Mouse (Mus musculus) stomach, postnatal 0 days (tissue): ENCODE measurements at regions not wholly inside any gene's neighbourhood (a gene's known extent, or its start where the extent isn't known, plus 50 kb on each side); places are given as distances from the start of the nearest gene placed in this dataset.

Source experiments
- ATAC-seq: fragments of 200-750 bp; cut with Nextera tagmentation; 2 replicates; pipeline ENCODE4 v1.8.0; 2017; ENCODE audit not compliant: low FRiP score, low TSS enrichment
- DNase-seq: peaks from one replicate; pipeline ENCODE4 v3.0.0-alpha.2; 2016; ENCODE audit warnings: low spot score
- H3K27ac ChIP-seq: fragments of 300-500 bp; sonication (generic); replicated peaks from 2 replicates; pipeline ENCODE4 v1.5.1; 2014; ENCODE audit warnings: mild to moderate bottlenecking, control low read depth
- H3K27me3 ChIP-seq: fragments of 300-500 bp; sonication (generic); 2 replicates; pipeline ENCODE4 v1.6.1; 2014; ENCODE audit warnings: low read length; ENCODE audit not compliant: control insufficient read depth, insufficient read depth
- H3K36me3 ChIP-seq: fragments of 300-500 bp; sonication (generic); 2 replicates; pipeline ENCODE4 v1.6.1; 2014; ENCODE audit warnings: low read length, mixed read lengths; ENCODE audit not compliant: control insufficient read depth, insufficient read depth
- H3K4me1 ChIP-seq: fragments of 300-500 bp; sonication (generic); replicated peaks from 2 replicates; pipeline ENCODE4 v1.6.1; 2014; ENCODE audit warnings: antibody characterized with exemption; ENCODE audit not compliant: control insufficient read depth, insufficient read depth
- H3K4me2 ChIP-seq: fragments of 300-500 bp; sonication (generic); replicated peaks from 2 replicates; pipeline ENCODE4 v1.6.1; 2014; ENCODE audit warnings: low read depth, mild to moderate bottlenecking, control low read depth, moderate library complexity
- H3K4me3 ChIP-seq: fragments of 300-500 bp; sonication (generic); 2 replicates; pipeline ENCODE4 v1.5.1; 2014; ENCODE audit warnings: low read depth, low read length, control low read depth
- H3K9ac ChIP-seq: fragments of 300-500 bp; sonication (generic); 2 replicates; pipeline ENCODE4 v1.6.1; 2014; ENCODE audit warnings: mild to moderate bottlenecking, low read length, control low read depth, mixed read lengths
- H3K9me3 ChIP-seq: fragments of 300-500 bp; sonication (generic); 2 replicates; pipeline ENCODE4 v1.6.1; 2016; ENCODE audit warnings: low read length; ENCODE audit not compliant: control insufficient read depth
- CTCF ChIP-seq: IDR thresholded peaks from 2 replicates; pipeline ENCODE4 v1.5.1; 2016; ENCODE audit warnings: antibody characterized with exemption, low read depth, mild to moderate bottlenecking, moderate library complexity
- EP300 ChIP-seq: optimal IDR thresholded peaks from 2 replicates; pipeline ENCODE3; 2016; ENCODE audit warnings: antibody characterized with exemption
- WGBS: fragments of 180-500 bp; shearing (Covaris S2); extraction: QIAGEN DNeasy Blood & Tissue Kit; methylation state at CpG from one replicate; pipeline ENCODE4 v1.1.7; 2014; 5-methylcytosine and 5-hydroxymethylcytosine counted together

DNA sequence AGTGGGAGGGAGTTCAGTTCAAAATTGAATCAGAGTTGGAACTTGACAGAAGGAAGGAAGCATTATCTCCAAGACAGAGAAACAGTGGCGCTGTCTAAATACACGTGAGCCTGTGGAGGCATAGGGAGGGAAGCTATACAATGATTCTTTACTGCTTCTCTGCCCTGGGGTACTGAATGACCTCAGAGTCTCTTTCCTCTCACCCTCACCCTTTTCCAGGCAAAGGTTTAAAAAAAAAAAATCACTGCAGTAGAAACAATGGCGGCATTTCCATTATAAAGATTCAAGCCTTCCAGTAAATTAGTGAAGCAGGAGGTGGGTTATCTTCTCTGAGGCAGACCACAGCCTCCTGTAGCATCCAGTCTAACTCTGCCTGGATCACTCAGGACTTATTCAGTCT, 112.2 kb upstream of the Plxna2 start:
- Histone ChIP-seq H3K4me2 (no peak overlapping the region), H3K36me3 (no peaks in the 10 kb centered on the region), H3K9ac (no peak overlapping the region), H3K4me3 (no peak overlapping the region), H3K27me3 (no peaks in the 10 kb centered on the region), H3K27ac (no peak overlapping the region), H3K4me1 (no peaks in the 10 kb centered on the region), H3K9me3 (no peaks in the 10 kb centered on the region)
- 66% methylated on average over 3 of the region's 3 CpGs for WGBS
- TF ChIP-seq CTCF: no peak
- no peak for TF ChIP-seq EP300
- DNase-seq (no peak), ATAC-seq (no peak)

DNA sequence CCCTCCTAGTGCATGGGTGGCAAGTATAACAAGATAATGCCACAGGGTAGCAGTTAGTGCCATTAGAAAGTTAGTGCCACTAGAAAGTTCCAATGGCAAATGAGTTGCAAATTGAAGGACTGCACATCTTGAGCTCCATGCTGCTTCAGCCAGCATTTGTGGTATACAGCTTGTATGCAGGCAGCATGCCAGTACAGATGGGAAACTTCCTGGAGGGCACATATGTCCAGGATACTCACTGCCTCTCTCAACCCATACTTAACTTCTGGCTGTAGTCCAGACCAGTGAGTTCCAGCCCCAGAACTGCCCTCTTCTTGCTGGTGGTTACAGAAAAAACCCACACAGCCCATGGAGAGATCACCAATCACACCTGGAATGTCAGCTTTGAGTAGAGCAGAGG, 113.8 kb upstream of the Plxna2 start:
- H3K27ac ChIP-seq: no peak overlapping the region
- H3K27me3 ChIP-seq: no peaks in the 10 kb centered on the region
- ATAC-seq: no peak
- TF ChIP-seq EP300 (no peak), CTCF (no peak)
- no peak for DNase-seq
- H3K4me1 ChIP-seq: no peaks in the 10 kb centered on the region
- no peak overlapping the region for H3K9ac ChIP-seq
- H3K36me3 ChIP-seq: no peaks in the 10 kb centered on the region
- H3K4me3 ChIP-seq: no peak overlapping the region
- no peaks in the 10 kb centered on the region for H3K9me3 ChIP-seq
- no peak overlapping the region for H3K4me2 ChIP-seq

DNA sequence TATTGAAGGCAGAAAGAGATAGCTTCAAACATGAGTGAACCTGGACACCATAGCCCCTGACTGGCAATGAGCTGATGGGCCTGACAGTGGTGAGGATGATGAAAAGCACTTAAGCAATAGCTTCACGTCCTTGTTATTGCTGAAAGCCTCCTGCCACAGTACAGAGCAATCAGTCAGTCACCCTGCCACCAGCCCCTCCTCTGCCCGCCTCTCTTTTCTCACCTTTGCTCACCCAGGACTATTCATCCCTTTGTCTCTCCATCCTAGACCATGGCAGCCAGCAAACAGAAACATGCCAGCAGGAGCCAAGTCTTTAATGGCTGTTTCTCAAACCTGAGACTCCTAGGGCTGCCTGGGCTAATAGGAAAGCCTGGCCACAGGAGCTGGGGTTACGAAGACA, 114.5 kb upstream of the Plxna2 start:
- Histone ChIP-seq H3K27me3 (no peaks in the 10 kb centered on the region), H3K27ac (no peak overlapping the region), H3K36me3 (no peaks in the 10 kb centered on the region), H3K4me1 (no peaks in the 10 kb centered on the region), H3K4me3 (no peak overlapping the region), H3K4me2 (no peak overlapping the region), H3K9me3 (no peaks in the 10 kb centered on the region), H3K9ac (no peak overlapping the region)
- DNase-seq (no peak), ATAC-seq (no peak)
- WGBS: 58% methylated on average over 3 of the region's 3 CpGs
- no peak for TF ChIP-seq CTCF
- no peak for TF ChIP-seq EP300

DNA sequence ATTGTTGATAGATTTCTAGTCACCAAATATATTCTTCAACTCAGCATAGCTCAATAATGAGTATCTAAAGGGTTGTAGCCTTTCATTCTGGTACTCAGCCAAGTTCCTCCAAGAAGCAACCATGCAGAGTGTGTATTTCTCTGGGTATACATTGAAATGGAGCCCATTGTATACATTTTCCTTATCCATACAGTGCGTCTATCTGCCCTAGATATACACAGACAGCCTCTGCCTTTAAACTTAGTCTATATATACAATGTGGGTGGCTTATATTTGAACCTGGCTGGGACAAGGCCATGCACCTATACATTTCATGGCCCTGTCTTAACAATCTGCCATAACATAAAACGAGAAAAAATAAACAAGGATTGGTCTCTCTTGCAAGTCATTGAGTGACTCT, 121.6 kb upstream of the Plxna2 start:
- no peak for DNase-seq

DNA sequence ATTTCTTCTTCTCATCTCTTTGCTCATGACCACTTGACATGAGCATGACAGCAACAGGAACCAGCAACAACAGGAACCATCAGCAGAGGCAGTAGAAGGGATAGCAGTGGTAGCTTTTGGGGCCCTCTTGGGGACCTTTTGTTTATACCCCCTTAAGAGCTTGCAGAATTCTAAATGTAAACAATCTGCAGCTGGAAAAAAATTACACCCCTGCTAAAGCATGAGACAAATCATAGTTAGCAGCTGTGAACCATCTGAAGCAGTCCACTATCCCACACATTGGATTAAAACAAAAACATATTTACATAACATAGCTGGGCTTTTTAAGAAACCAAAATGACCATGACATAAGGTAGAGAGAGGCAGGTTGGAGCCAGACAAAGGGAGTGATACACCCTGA, 126.9 kb upstream of the Plxna2 start:
- ATAC-seq: no peak
- Histone ChIP-seq H3K4me3 (no peak overlapping the region), H3K27ac (no peak overlapping the region), H3K4me2 (no peak overlapping the region), H3K36me3 (no peaks in the 10 kb centered on the region), H3K27me3 (no peaks in the 10 kb centered on the region), H3K4me1 (no peaks in the 10 kb centered on the region), H3K9me3 (no peaks in the 10 kb centered on the region), H3K9ac (no peak overlapping the region)
- no peak for TF ChIP-seq EP300
- DNase-seq: no peak

More for the DNA sequence above, 121.6 kb upstream of the Plxna2 start:
- H3K36me3 ChIP-seq: no peaks in the 10 kb centered on the region
- no peaks in the 10 kb centered on the region for H3K27me3 ChIP-seq
- H3K4me1 ChIP-seq: no peaks in the 10 kb centered on the region
- TF ChIP-seq CTCF (no peak), EP300 (no peak)
- H3K4me2 ChIP-seq: no peak overlapping the region
- 43% methylated on average over 2 of the region's 2 CpGs for WGBS
- no peak overlapping the region for H3K9ac ChIP-seq
- no peak overlapping the region for H3K4me3 ChIP-seq
- ATAC-seq: no peak
- H3K9me3 ChIP-seq: no peaks in the 10 kb centered on the region
- no peak overlapping the region for H3K27ac ChIP-seq

DNA sequence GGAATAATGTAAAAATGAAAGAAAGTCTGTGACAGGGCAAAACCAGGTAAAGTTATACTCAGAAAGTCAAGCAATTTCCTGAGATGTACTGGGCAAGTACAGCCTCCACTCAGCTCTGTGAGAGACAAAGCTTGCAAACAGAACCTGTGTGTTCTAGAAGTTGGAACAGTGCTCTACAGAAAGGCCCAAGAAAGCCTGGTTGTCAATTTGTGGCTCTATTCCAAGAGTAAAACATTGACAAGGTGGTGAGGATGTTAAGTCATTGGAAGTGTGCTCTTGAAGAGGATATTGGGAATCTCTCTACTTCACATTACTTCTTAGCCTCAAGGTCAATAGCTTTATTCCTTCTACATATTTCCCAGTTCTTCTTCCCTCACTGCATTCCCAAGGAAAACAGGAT, 129.9 kb upstream of the Plxna2 start:
- no peaks in the 10 kb centered on the region for H3K27me3 ChIP-seq
- H3K4me1 ChIP-seq: no peaks in the 10 kb centered on the region
- no peak overlapping the region for H3K4me2 ChIP-seq
- ATAC-seq (no peak), DNase-seq (no peak)
- H3K4me3 ChIP-seq: no peak overlapping the region
- H3K36me3 ChIP-seq: no peaks in the 10 kb centered on the region
- no peak overlapping the region for H3K27ac ChIP-seq
- H3K9ac ChIP-seq: no peak overlapping the region
- no peaks in the 10 kb centered on the region for H3K9me3 ChIP-seq
- TF ChIP-seq EP300 (no peak), CTCF (no peak)

DNA sequence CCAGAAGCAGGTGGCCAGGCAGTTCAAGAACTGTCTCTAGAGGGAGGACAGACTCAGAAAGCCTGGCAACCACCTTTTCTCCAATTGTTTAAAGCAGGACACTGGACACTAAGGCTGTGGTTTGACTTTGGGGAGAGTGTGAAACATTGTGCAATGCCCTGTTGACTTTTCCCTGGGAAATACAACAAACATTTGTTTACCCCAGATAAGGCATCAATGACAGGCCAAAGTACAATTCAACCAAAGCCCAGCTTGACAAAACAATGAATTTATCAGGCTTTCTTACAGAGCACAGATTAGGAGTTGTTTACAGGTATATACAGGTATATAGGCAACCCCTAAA, 135.3 kb upstream of the Plxna2 start:
- Histone ChIP-seq H3K9ac (no peak overlapping the region), H3K4me3 (no peak overlapping the region), H3K27me3 (no peaks in the 10 kb centered on the region), H3K9me3 (no peaks in the 10 kb centered on the region), H3K4me2 (no peak overlapping the region), H3K27ac (no peak overlapping the region), H3K36me3 (no peaks in the 10 kb centered on the region), H3K4me1 (no peaks in the 10 kb centered on the region)
- TF ChIP-seq CTCF: no peak
- TF ChIP-seq EP300: no peak
- DNase-seq (no peak), ATAC-seq (no peak)
